Mouse (Mus musculus) olfactory bulb, adult 2 months (tissue): ENCODE data around the gene Slit3. TPM values are rescaled to one million over a fixed set of nuclear protein-coding genes. Genes with fewer than 3 reads are reported as not detected.

Experiments used
- H3K27ac ChIP-seq: fragments of 200-500 bp; 2 replicates; pipeline ENCODE4 v1.5.1; 2012; ENCODE audit warnings: low read depth, low read length; ENCODE audit not compliant: insufficient read depth
- H3K4me1 ChIP-seq: fragments of 200-500 bp; 2 replicates; pipeline ENCODE4 v1.6.1; 2012; ENCODE audit warnings: low read length; ENCODE audit not compliant: control insufficient read depth, insufficient read depth
- H3K4me3 ChIP-seq: fragments of 200-500 bp; 2 replicates; pipeline ENCODE4 v1.5.1; 2012; ENCODE audit warnings: mild to moderate bottlenecking, low read depth, low read length, moderate library complexity; ENCODE audit not compliant: insufficient read depth
- CTCF ChIP-seq: fragments of 200-500 bp; IDR thresholded peaks from 2 replicates; pipeline ENCODE4 v1.5.1; 2012; ENCODE audit warnings: low read depth, mild to moderate bottlenecking, low read length, moderate library complexity; ENCODE audit not compliant: insufficient read depth
- POLR2A ChIP-seq: fragments of 200-500 bp; IDR thresholded peaks from 2 replicates; pipeline ENCODE4 v1.6.1; 2012; ENCODE audit warnings: mild to moderate bottlenecking, low read depth, low read length, moderate library complexity; ENCODE audit not compliant: insufficient read depth
- WGBS: fragments of 180-500 bp; shearing (Covaris S2); methylation state at CpG from one replicate; pipeline ENCODE4 v1.1.7; 2018; 5-methylcytosine and 5-hydroxymethylcytosine counted together
- polyA plus RNA-seq: library from polyadenylated mRNA; stranded (reverse); fragments of >200 nt; gene quantifications from 2 replicates; pipeline ENCODE4 v1.2.4, GENCODE M21; 2012; ENCODE audit warnings: low replicate concordance; ENCODE audit not compliant: missing spikeins, insufficient read depth, insufficient read length

Slit3 gene
- polyA plus RNA-seq, 1 experiment, result not detected

- WGBS, result 81% methylated on average over 10 of the region's 10 CpGs
- Histone ChIP-seq H3K4me1 (peaks cover 4% of the 10 kb centered on the region), H3K4me3 (no peak overlapping the region), H3K27ac (no peak overlapping the region)
- TF ChIP-seq POLR2A (no peak), CTCF (no peak)
These were observed 481.6 kb downstream of the Slit3 start for GRCm38 (mm10) chr11:35602586-35602985.

- Histone ChIP-seq H3K4me3 (no peak overlapping the region), H3K27ac (no peak overlapping the region), H3K4me1 (peaks cover 4% of the 10 kb centered on the region)
- TF ChIP-seq POLR2A, result no peak
- no peak for TF ChIP-seq CTCF
- 89% methylated on average over 6 of the region's 6 CpGs for WGBS
These were observed 482.9 kb downstream of the Slit3 start for GRCm38 (mm10) chr11:35603946-35604345.

GRCm38 (mm10) chr11:35604848-35605790, 484.1 kb downstream of the Slit3 start:
- 79% methylated on average over 18 of the region's 18 CpGs for WGBS

GRCm38 (mm10) chr11:35607191-35607590, 486.2 kb downstream of the Slit3 start:
- Histone ChIP-seq H3K27ac (no peak overlapping the region), H3K4me3 (no peak overlapping the region), H3K4me1 (peaks cover 6% of the 10 kb centered on the region)
- WGBS, result 69% methylated on average over 4 of the region's 4 CpGs
- TF ChIP-seq POLR2A (no peak), CTCF (no peak)

More at GRCm38 (mm10) chr11:35604848-35605790, 484.1 kb downstream of the Slit3 start:
- no peak overlapping the region for H3K4me3 ChIP-seq
- no peak overlapping the region for H3K27ac ChIP-seq
- H3K4me1 ChIP-seq, result peaks cover 4% of the 10 kb centered on the region
- TF ChIP-seq POLR2A (no peak), CTCF (no peak)

GRCm38 (mm10) chr11:35608794-35609193, 487.8 kb downstream of the Slit3 start:
- WGBS, result 82% methylated on average over 5 of the region's 5 CpGs
- H3K4me1 ChIP-seq, result peaks cover 6% of the 10 kb centered on the region
- H3K27ac ChIP-seq, result no peak overlapping the region
- TF ChIP-seq POLR2A (no peak), CTCF (no peak)
- no peak overlapping the region for H3K4me3 ChIP-seq

- no peak for TF ChIP-seq CTCF
- Histone ChIP-seq H3K4me1 (peaks cover 5% of the 10 kb centered on the region), H3K27ac (no peak overlapping the region), H3K4me3 (no peak overlapping the region)
- WGBS, result 82% methylated on average over 13 of the region's 13 CpGs
These were observed 491.4 kb downstream of the Slit3 start for GRCm38 (mm10) chr11:35612262-35612896.

- 62% methylated on average over 3 of the region's 3 CpGs for WGBS
- H3K4me1 ChIP-seq, result peaks cover 2% of the 10 kb centered on the region; the same call in 1 of the 2 replicates
- no peak overlapping the region for H3K27ac ChIP-seq
- TF ChIP-seq CTCF, result no peak
- no peak for TF ChIP-seq POLR2A
- no peak overlapping the region for H3K4me3 ChIP-seq
These were observed 493.5 kb downstream of the Slit3 start for GRCm38 (mm10) chr11:35614530-35614929.

GRCm38 (mm10) chr11:35619421-35619820, 498.4 kb downstream of the Slit3 start:
- WGBS, result 83% methylated on average over 14 of the region's 14 CpGs
- Histone ChIP-seq H3K4me3 (no peak overlapping the region), H3K27ac (no peak overlapping the region), H3K4me1 (0 out of 2 replicates have a peak, but pooled peaks cover under 1% of the 10 kb centered on the region)
- TF ChIP-seq CTCF (no peak), POLR2A (no peak)

GRCm38 (mm10) chr11:35622736-35623135, 501.7 kb downstream of the Slit3 start:
- H3K4me3 ChIP-seq, result no peak overlapping the region
- 79% methylated on average over 3 of the region's 3 CpGs for WGBS
- TF ChIP-seq CTCF, result no peak
- TF ChIP-seq POLR2A, result no peak

More at GRCm38 (mm10) chr11:35622736-35623135, 501.7 kb downstream of the Slit3 start:
- peaks cover 25% of the 10 kb centered on the region for H3K4me1 ChIP-seq
- no peak overlapping the region for H3K27ac ChIP-seq
